Mouse (Mus musculus) liver, embryonic 14.5 days (tissue): ENCODE results near the gene Lpp. TPM values are rescaled to one million over a fixed set of nuclear protein-coding genes. Genes with fewer than 3 reads are reported as not detected.

Experiments used
- ATAC-seq: fragments of 200-750 bp; cut with Nextera tagmentation; 2 replicates; pipeline ENCODE4 v1.8.0; 2017; ENCODE audit warnings: moderate number of reproducible peaks, mild to moderate bottlenecking, moderate library complexity; ENCODE audit not compliant: insufficient read depth
- DNase-seq, 3 experiments: peaks; one replicate each; pipeline ENCODE4 v3.0.0-alpha.2; 2012 to 2013; ENCODE audit warnings: low read depth in 3 of 3, low spot score in 3 of 3
- H3K27ac ChIP-seq: fragments of 300-500 bp; sonication (generic); 2 replicates; pipeline ENCODE4 v1.5.1; 2014; ENCODE audit warnings: moderate library complexity, mild to moderate bottlenecking, control low read depth, inconsistent platforms
- H3K27me3 ChIP-seq: fragments of 300-500 bp; sonication (generic); 2 replicates; pipeline ENCODE4 v1.6.1; 2014; ENCODE audit warnings: mild to moderate bottlenecking, low read length, moderate library complexity; ENCODE audit not compliant: control insufficient read depth, insufficient read depth
- H3K36me3 ChIP-seq: fragments of 300-500 bp; sonication (generic); replicated peaks from 2 replicates; pipeline ENCODE4 v1.6.1; 2014; ENCODE audit warnings: low read depth; ENCODE audit not compliant: control insufficient read depth, insufficient read depth
- H3K4me1 ChIP-seq, 2 experiments: fragments of 200-500 bp in 1 of 2; fragments of 300-500 bp in 1 of 2; sonication (generic) in 1 of 2; replicated peaks; 2 replicates each; pipeline ENCODE4 v1.6.1; 2012 to 2014; ENCODE audit warnings: antibody characterized with exemption in 1 of 2, inconsistent platforms in 1 of 2, low read length in 1 of 2; ENCODE audit not compliant: control insufficient read depth in 2 of 2, insufficient read depth in 2 of 2
- H3K4me2 ChIP-seq: fragments of 300-500 bp; sonication (generic); 2 replicates; pipeline ENCODE4 v1.6.1; 2014; ENCODE audit warnings: low read depth, mild to moderate bottlenecking, control low read depth, moderate library complexity
- H3K4me3 ChIP-seq, 2 experiments: fragments of 200-500 bp in 1 of 2; fragments of 300-500 bp in 1 of 2; sonication (generic) in 1 of 2; 2 replicates each; pipeline ENCODE4 v1.5.1; 2012 to 2014; ENCODE audit warnings: low read depth in 2 of 2, low read length in 2 of 2, mild to moderate bottlenecking in 2 of 2, control low read depth in 1 of 2, inconsistent platforms in 1 of 2, moderate library complexity in 1 of 2; ENCODE audit not compliant: insufficient read depth in 1 of 2
- H3K9ac ChIP-seq: fragments of 300-500 bp; sonication (generic); replicated peaks from 2 replicates; pipeline ENCODE4 v1.6.1; 2014; ENCODE audit warnings: mild to moderate bottlenecking, control low read depth, moderate library complexity
- H3K9me3 ChIP-seq: fragments of 300-500 bp; sonication (generic); 2 replicates; pipeline ENCODE4 v1.6.1; 2016; ENCODE audit warnings: low read length, mixed read lengths; ENCODE audit not compliant: control insufficient read depth
- CTCF ChIP-seq: IDR thresholded peaks from 2 replicates; pipeline ENCODE4 v1.5.1; 2016; ENCODE audit warnings: antibody characterized with exemption, low read depth, control low read depth
- EP300 ChIP-seq: IDR thresholded peaks from 2 replicates; pipeline ENCODE4 v1.6.1; 2016; ENCODE audit warnings: antibody characterized with exemption, low read depth
- WGBS: fragments of 180-500 bp; shearing (Covaris S2); extraction: QIAGEN DNeasy Blood & Tissue Kit; methylation state at CpG from one replicate; pipeline ENCODE4 v1.1.7; 2014; ENCODE audit not compliant: insufficient replicate concordance; 5-methylcytosine and 5-hydroxymethylcytosine counted together
- polyA plus RNA-seq, 2 experiments: library from polyadenylated mRNA; depleted of rRNA in 1 of 2; stranded (reverse) in 1 of 2; unstranded in 1 of 2; fragments of >200 nt; fragmentation: Nextera tagmentation in 1 of 2; extraction: Ambion mirVana in 1 of 2; gene quantifications; 2 replicates each; pipeline versions ENCODE4 v1.2.1 to v1.2.3; 2012 to 2014

Gene Lpp
- polyA plus RNA-seq, 2 experiments = 1.4 to 4.3 TPM

DNA sequence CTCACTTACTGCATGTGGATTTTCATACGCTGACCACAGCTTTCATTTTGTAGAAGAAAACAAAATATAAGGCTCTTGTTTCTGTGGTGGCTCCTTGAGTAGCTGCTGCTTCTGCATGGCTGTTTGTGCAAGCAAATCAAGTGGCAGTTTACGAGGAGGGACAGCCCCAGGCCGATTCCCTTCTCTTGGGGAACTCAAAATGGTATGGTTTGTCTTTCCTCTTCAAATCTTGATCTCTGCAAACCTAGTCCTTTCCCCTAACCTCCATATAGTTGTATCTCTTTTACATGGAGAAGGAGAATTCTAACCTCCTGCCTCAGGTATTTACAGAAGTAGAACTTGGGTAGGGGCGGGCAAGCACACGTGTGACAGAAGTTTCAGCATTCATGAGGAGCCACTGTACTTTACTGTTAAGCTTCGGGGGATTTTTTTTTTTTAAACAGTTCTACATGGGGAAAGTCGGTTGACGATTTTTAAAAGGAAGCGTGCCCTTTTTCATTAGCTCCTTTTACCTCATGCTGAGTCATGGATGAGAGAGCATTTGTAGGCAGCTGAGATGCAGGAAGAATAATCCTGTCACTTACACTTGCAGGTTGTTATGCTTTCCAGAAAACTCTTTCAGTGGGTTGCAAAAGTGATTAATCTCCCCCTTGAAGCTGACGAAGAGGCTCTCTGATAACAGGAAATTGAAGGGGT, 344.2 kb downstream of the Lpp start:
- Histone ChIP-seq H3K9ac (no peak overlapping the region), H3K9me3 (no peaks in the 10 kb centered on the region), H3K27me3 (no peaks in the 10 kb centered on the region), H3K4me3 (no peak overlapping the region), H3K4me2 (no peak overlapping the region), H3K36me3 (no peaks in the 10 kb centered on the region), H3K4me1 (no peaks in the 10 kb centered on the region; a peak in 1 of 4 replicates), H3K27ac (no peak overlapping the region)
- no peak for ATAC-seq
- WGBS = 43% methylated on average over 10 of the region's 10 CpGs
- DNase-seq = no peak
- TF ChIP-seq EP300 (no peak), CTCF (no peak)

DNA sequence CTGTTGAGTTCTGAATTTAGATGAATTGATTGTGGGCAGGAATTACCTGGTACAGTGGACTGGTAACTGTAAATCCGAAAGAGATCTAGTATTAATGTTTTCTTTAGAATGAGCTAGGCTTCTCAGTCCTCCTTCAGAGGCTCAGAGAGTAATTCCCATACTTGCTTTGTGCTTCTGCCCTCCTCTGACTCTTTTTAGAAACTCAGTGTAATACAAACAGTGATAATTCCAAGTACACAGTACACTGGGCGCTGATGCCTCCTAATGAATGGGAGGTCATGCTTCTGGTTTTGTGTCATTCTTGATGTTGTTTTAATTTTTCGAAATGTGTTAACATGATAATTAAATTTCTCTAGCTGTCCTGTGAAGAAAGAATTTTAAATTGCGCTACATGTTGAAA, 347.4 kb downstream of the Lpp start:
- Histone ChIP-seq H3K27me3 (no peaks in the 10 kb centered on the region), H3K9me3 (no peaks in the 10 kb centered on the region), H3K4me1 (no peaks in the 10 kb centered on the region; a peak in 1 of 4 replicates), H3K4me2 (no peak overlapping the region), H3K4me3 (no peak overlapping the region), H3K27ac (no peak overlapping the region), H3K36me3 (no peaks in the 10 kb centered on the region), H3K9ac (no peak overlapping the region)
- no peak for TF ChIP-seq CTCF
- TF ChIP-seq EP300 = no peak
- ATAC-seq (no peak), DNase-seq (no peak)
- WGBS = 59% methylated on average over 4 of the region's 4 CpGs

DNA sequence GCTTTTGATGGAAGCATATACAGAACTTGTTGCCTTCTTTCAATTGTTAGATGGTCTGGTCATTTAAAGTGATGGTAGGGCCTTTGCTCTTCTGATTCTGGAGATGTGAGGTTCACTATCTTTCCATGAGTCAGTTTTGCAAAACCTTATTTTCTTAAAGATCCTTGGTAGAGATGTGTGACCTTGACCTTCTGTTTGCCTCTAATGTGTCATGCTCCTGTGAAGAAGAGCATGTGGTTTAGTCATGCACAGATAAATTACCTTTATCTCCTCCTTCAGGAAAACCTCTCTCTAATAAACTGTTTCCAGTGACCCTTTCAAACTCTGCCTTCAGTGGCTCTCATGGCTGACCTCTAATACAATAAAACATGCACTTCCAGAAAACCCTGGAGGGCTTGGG, 356.5 kb downstream of the Lpp start:
- DNase-seq (no peak), ATAC-seq (no peak)
- Histone ChIP-seq H3K4me1 (no peaks in the 10 kb centered on the region), H3K9me3 (no peaks in the 10 kb centered on the region), H3K27ac (no peak overlapping the region), H3K36me3 (no peaks in the 10 kb centered on the region), H3K27me3 (no peaks in the 10 kb centered on the region), H3K4me2 (no peak overlapping the region), H3K4me3 (no peak overlapping the region), H3K9ac (no peak overlapping the region)
- TF ChIP-seq CTCF (no peak), EP300 (no peak)

DNA sequence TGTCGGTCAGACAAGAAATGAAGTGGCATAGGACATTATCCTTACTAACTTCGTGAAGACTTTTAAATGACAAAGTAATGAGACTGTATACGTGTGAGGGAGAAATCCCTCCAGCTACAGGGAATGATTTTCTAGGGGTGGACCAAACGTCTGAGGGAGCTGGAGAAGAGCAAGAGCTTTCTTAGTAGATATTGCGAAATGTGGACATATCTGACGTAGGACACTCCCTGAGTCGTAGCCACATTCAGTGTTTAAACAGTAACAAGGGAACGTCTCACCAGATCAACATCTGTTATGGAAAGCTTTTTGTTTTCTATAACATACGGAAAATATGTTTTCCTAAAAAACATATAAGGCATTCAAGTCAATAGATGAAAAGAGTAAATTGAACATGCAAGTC, 362.8 kb downstream of the Lpp start:
- H3K9me3 ChIP-seq = no peaks in the 10 kb centered on the region
- ATAC-seq (no peak), DNase-seq (no peak)
- no peaks in the 10 kb centered on the region for H3K27me3 ChIP-seq
- no peaks in the 10 kb centered on the region for H3K4me1 ChIP-seq
- no peak overlapping the region for H3K27ac ChIP-seq
- no peak for TF ChIP-seq CTCF
- no peak for TF ChIP-seq EP300
- H3K36me3 ChIP-seq = no peaks in the 10 kb centered on the region
- no peak overlapping the region for H3K4me2 ChIP-seq
- 54% methylated on average over 9 of the region's 9 CpGs for WGBS
- H3K4me3 ChIP-seq = no peak overlapping the region
- no peak overlapping the region for H3K9ac ChIP-seq

DNA sequence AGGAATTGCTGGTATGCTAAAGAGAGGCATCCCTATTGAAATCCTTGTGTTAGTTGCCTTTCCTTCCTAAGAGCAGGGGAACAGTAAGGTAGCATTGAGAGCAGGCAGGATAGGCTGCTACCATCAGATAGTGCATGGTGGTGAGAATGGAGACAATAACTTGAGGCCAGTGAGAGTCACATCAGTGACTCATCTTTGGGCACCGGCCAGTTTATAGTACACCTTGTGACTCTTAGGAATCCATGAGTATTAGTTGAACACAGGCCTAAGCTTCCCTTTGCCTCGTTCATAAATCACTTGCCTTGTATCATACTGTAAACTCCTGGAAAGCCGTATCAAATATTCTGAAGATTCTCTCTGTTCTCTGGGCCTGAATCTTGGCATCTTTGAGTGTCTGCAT, 372.7 kb downstream of the Lpp start:
- no peaks in the 10 kb centered on the region for H3K4me1 ChIP-seq
- no peaks in the 10 kb centered on the region for H3K36me3 ChIP-seq
- ATAC-seq (no peak), DNase-seq (no peak)
- TF ChIP-seq CTCF = no peak
- no peak for TF ChIP-seq EP300
- no peak overlapping the region for H3K4me2 ChIP-seq
- no peak overlapping the region for H3K9ac ChIP-seq
- no peak overlapping the region for H3K27ac ChIP-seq
- H3K27me3 ChIP-seq = no peaks in the 10 kb centered on the region
- no peaks in the 10 kb centered on the region for H3K9me3 ChIP-seq
- WGBS = 59% methylated on average over 3 of the region's 3 CpGs
- H3K4me3 ChIP-seq = no peak overlapping the region
